Mouse (Mus musculus) hematopoietic stem cell, adult 5-6 weeks (primary cell): ENCODE measurements around the gene Hoxb5. TPM values are rescaled to one million over a fixed set of nuclear protein-coding genes. Genes with fewer than 3 reads are reported as not detected.

Experiments used
- ATAC-seq, 2 experiments: fragments of 125-278 bp in 1 of 2; replicated peaks in 1 of 2; 2 replicates each; pipeline ENCODE4 v1.8.0; 2016 to 2017; ENCODE audit warnings: inconsistent platforms in 2 of 2, mild to moderate bottlenecking in 2 of 2, moderate number of reproducible peaks in 2 of 2, low read depth in 1 of 2, moderate TSS enrichment in 1 of 2; ENCODE audit not compliant: low FRiP score in 2 of 2, poor library complexity in 2 of 2, severe bottlenecking in 2 of 2, insufficient read depth in 1 of 2, low TSS enrichment in 1 of 2
- total RNA-seq: library from RNA; stranded (forward); fragments of 172-1452, 232-1000 nt; gene quantifications from 2 replicates; pipeline ENCODE4 v1.2.3, GENCODE M21; 2017

The Hoxb5 gene
- total RNA-seq, 1 experiment from 2014 or later: 1.3 TPM

GRCm38 (mm10) chr11:96282795-96283430, 20.2 kb upstream of the Hoxb5 start:
- no peak for ATAC-seq

GRCm38 (mm10) chr11:96284041-96284749, 18.9 kb upstream of the Hoxb5 start:
- ATAC-seq: peak; percentile 47 to 56; a peak in 2 of 4 replicates

- no peak for ATAC-seq
Observed at GRCm38 (mm10) chr11:96284774-96285734, 18.1 kb upstream of the Hoxb5 start.

- no peak for ATAC-seq
Observed at GRCm38 (mm10) chr11:96285771-96286738, 17.1 kb upstream of the Hoxb5 start, which contains the start of gene Hoxb7. Hoxb7 (plus strand) TSS chr11:96286623.

- no peak for ATAC-seq
Observed at GRCm38 (mm10) chr11:96286739-96287385, 16.3 kb upstream of the Hoxb5 start.

- no peak for ATAC-seq
Observed at GRCm38 (mm10) chr11:96287411-96287810, 15.7 kb upstream of the Hoxb5 start.

- no peak for ATAC-seq
Observed at GRCm38 (mm10) chr11:96288455-96289221, 14.5 kb upstream of the Hoxb5 start.

- no peak for ATAC-seq
Observed at GRCm38 (mm10) chr11:96289293-96289692, 13.8 kb upstream of the Hoxb5 start.

GRCm38 (mm10) chr11:96289837-96290236, 13.3 kb upstream of the Hoxb5 start:
- ATAC-seq: no peak

- no peak for ATAC-seq
Observed at GRCm38 (mm10) chr11:96290705-96291355, 12.3 kb upstream of the Hoxb5 start.

GRCm38 (mm10) chr11:96291681-96292564, 11.2 kb upstream of the Hoxb5 start, which contains the start of gene Hoxb6:
Hoxb6 (plus strand) TSS chr11:96292476.
- ATAC-seq: no peak

GRCm38 (mm10) chr11:96292565-96293301, 10.4 kb upstream of the Hoxb5 start:
- no peak for ATAC-seq

- ATAC-seq: no peak
Observed at GRCm38 (mm10) chr11:96293302-96293921, 9.7 kb upstream of the Hoxb5 start.
